Mouse (Mus musculus): ENCODE measurements around the gene Eci1. TPM values are rescaled to one million over a fixed set of nuclear protein-coding genes. Genes with fewer than 3 reads are reported as not detected.
"Not testable (repeated sequence)": the region's sequence is repeated elsewhere in the genome, so short reads cannot be mapped to it uniquely, and the experiment has no call there.

The Eci1 gene
- polyA plus RNA-seq, 1 experiment: 28.7 TPM

DNA sequence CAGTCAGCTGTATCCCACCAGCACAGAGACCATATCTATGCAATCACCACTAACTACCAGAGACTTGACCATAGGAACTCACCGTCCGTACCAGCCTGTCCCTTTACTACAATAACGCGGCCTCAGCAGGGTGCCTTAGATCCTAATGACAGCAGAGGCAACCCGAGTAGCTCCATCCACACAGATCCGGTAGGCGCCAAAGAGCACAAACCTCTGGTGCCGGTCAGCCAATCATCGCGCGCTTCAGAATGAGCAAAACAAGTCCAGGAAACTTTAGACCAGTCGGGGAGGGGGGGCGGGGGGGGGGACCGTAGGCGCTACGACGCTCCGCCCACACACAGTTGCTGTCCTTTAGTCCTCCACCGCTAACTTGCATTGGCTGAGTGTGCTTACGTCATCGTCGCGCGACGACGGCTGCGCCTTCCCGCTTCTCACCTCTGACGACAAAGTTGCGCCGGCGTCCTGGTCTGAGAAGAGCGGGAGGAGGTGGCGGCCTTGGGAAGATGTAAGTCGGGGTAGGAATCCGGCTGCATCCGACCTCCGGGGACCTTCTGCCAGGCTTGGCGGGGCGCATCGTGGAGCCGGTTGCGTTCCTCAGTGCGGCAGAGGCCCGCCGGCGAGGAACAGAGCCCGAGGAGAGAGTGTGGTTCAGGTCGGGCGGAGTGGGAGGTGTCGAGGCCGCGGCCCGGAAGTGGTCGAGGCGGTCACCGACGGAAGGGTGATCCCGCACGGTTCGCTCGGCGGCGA is 12.0 kb upstream of the Eci1 start, which contains the start of gene Rnps1:
Gene Rnps1, plus strand, starts transcription at position 336 of the 747 bp plus-strand sequence.
- TF ChIP-seq CTCF (IDR thresholded peaks at IDR 0.05; ENCODE audit: borderline replicate concordance, extremely low read depth, insufficient read depth, insufficient read length): no peak
- TF ChIP-seq POLR2A (IDR thresholded peaks at IDR 0.05; ENCODE audit: borderline replicate concordance, extremely low read depth, insufficient read depth, insufficient read length, poor library complexity, severe bottlenecking): peak; percentile 74; the same call in 1 of the 2 replicates
- DNase-seq (ENCODE audit: low read depth): peak; percentile 100

DNA sequence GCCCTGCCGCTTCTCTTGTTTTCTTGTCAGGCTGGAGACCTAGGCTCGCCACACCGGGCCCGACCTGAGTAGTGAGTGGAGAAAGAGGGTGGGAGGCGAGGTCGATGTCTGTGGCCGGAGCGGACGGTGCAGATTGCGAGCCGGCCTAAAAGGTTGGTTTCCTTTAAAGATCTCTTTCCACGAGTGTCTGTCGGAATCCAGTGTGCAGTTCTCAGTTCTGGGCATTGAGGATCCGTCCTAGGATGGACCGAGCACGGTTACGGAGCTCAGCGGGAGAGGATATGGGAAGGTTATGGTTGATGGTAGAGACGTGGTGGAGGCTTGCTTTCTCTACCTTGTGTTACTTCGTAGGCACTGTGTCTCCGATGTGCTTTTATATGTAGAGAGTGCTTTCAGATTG is 11.4 kb upstream of the Eci1 start:
- no peak for DNase-seq (ENCODE audit: low read depth)
- TF ChIP-seq CTCF (IDR thresholded peaks at IDR 0.05; ENCODE audit: borderline replicate concordance, extremely low read depth, insufficient read depth, insufficient read length) (no peak), POLR2A (IDR thresholded peaks at IDR 0.05; ENCODE audit: borderline replicate concordance, extremely low read depth, insufficient read depth, insufficient read length, poor library complexity, severe bottlenecking) (no peak)

GRCm38 (mm10) chr17:24416051-24416652 is 10.3 kb upstream of the Eci1 start:
- TF ChIP-seq CTCF (IDR thresholded peaks at IDR 0.05; ENCODE audit: borderline replicate concordance, extremely low read depth, insufficient read depth, insufficient read length) (no peak), POLR2A (IDR thresholded peaks at IDR 0.05; ENCODE audit: borderline replicate concordance, extremely low read depth, insufficient read depth, insufficient read length, poor library complexity, severe bottlenecking) (no peak)
- no peak for DNase-seq (ENCODE audit: low read depth)

DNA sequence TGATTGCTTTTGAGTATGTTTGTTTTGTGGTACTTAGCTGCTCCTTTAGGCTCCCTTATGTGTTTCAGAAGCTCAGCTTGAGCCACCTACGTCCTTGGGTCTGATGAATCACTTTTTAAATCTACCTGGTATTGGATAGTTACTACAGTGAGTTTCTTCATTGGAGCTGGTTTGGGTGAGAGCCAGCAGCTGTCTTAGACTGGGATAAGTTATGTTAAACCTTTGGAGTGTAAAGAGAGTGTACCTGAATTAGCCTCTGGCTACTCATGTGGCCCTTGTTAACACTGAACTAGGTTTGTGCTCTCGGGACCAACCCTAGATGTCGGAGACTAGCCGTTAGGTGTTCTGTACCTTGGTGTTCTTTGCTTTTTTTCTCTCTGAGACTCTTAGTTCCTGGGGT is 3.3 kb upstream of the Eci1 start:
- TF ChIP-seq CTCF (IDR thresholded peaks at IDR 0.05; ENCODE audit: borderline replicate concordance, extremely low read depth, insufficient read depth, insufficient read length) (no peak), POLR2A (IDR thresholded peaks at IDR 0.05; ENCODE audit: borderline replicate concordance, extremely low read depth, insufficient read depth, insufficient read length, poor library complexity, severe bottlenecking) (no peak)
- DNase-seq (ENCODE audit: low read depth): no peak

DNA sequence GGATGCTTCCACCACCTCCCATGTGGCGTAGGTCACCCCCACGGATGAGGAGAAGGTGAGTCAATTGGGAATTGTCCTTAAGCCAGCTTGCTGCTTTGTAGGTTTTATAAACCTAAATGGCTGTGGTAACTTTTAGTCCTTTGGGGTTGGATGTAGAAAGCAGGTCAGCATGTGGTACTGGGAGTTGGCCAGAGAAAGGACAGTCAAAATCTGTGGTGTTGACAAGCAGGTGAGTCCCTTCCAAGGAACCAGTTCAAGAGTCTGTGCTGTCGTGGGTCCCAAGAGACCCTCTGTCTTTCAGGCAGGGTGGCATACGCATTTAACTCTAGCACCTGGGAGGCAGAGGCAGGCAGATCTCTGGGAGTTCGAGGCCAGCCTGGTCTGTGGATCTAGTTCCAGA is 2.0 kb upstream of the Eci1 start:
- DNase-seq (ENCODE audit: low read depth): no peak
- no peak for TF ChIP-seq CTCF (IDR thresholded peaks at IDR 0.05; ENCODE audit: borderline replicate concordance, extremely low read depth, insufficient read depth, insufficient read length)
- TF ChIP-seq POLR2A (IDR thresholded peaks at IDR 0.05; ENCODE audit: borderline replicate concordance, extremely low read depth, insufficient read depth, insufficient read length, poor library complexity, severe bottlenecking): no peak

GRCm38 (mm10) chr17:24425326-24425725 is 1.1 kb upstream of the Eci1 start:
- not testable (repeated sequence) for DNase-seq (ENCODE audit: low read depth)

- no peak for DNase-seq (ENCODE audit: low read depth)
- TF ChIP-seq POLR2A (IDR thresholded peaks at IDR 0.05; ENCODE audit: borderline replicate concordance, extremely low read depth, insufficient read depth, insufficient read length, poor library complexity, severe bottlenecking) (no peak), CTCF (IDR thresholded peaks at IDR 0.05; ENCODE audit: borderline replicate concordance, extremely low read depth, insufficient read depth, insufficient read length) (no peak)
Measured at GRCm38 (mm10) chr17:24425905-24426304, 536 bp upstream of the Eci1 start.

- TF ChIP-seq CTCF (IDR thresholded peaks at IDR 0.05; ENCODE audit: borderline replicate concordance, extremely low read depth, insufficient read depth, insufficient read length) (no peak), POLR2A (IDR thresholded peaks at IDR 0.05; ENCODE audit: borderline replicate concordance, extremely low read depth, insufficient read depth, insufficient read length, poor library complexity, severe bottlenecking) (no peak)
- DNase-seq (ENCODE audit: low read depth): peak; percentile 32
Measured at GRCm38 (mm10) chr17:24427170-24427557, 723 bp downstream of the Eci1 start.

GRCm38 (mm10) chr17:24429201-24429983 is 3.0 kb downstream of the Eci1 start:
- DNase-seq (ENCODE audit: low read depth): no peak
- TF ChIP-seq CTCF (IDR thresholded peaks at IDR 0.05; ENCODE audit: borderline replicate concordance, extremely low read depth, insufficient read depth, insufficient read length): no peak
- TF ChIP-seq POLR2A (IDR thresholded peaks at IDR 0.05; ENCODE audit: borderline replicate concordance, extremely low read depth, insufficient read depth, insufficient read length, poor library complexity, severe bottlenecking): no peak

DNA sequence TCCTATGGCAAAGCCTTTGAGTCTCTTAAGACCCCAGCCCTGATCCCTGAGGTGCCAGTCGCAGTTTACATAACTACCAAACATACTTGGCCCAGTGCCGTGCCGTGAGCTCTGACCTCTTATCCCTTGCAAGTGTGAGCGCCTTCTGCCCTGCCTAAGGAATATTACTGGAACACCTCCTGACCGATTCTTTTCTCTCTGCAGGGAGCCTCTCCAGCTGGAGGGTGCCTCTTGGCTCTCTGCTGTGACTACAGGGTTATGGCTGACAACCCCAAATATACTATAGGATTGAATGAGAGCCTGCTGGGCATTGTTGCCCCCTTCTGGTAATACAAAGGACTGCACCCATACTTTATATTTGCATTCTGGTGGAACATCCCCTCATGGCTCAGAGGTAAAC is 10.6 kb downstream of the Eci1 start:
- DNase-seq (ENCODE audit: low read depth): peak; percentile 53
- TF ChIP-seq CTCF (IDR thresholded peaks at IDR 0.05; ENCODE audit: borderline replicate concordance, extremely low read depth, insufficient read depth, insufficient read length) (peak; percentile 67), POLR2A (IDR thresholded peaks at IDR 0.05; ENCODE audit: borderline replicate concordance, extremely low read depth, insufficient read depth, insufficient read length, poor library complexity, severe bottlenecking) (no peak)

GRCm38 (mm10) chr17:24440377-24440776 is 13.9 kb downstream of the Eci1 start:
- no peak for TF ChIP-seq CTCF (IDR thresholded peaks at IDR 0.05; ENCODE audit: borderline replicate concordance, extremely low read depth, insufficient read depth, insufficient read length)
- TF ChIP-seq POLR2A (IDR thresholded peaks at IDR 0.05; ENCODE audit: borderline replicate concordance, extremely low read depth, insufficient read depth, insufficient read length, poor library complexity, severe bottlenecking): no peak
- DNase-seq (ENCODE audit: low read depth): no peak
